Mouse (Mus musculus) cerebellum, adult 2 months (tissue): ENCODE measurements around the gene Rps6ka5.

Experiments
- CTCF ChIP-seq: fragments of 200-500 bp; IDR thresholded peaks from 2 replicates; pipeline ENCODE4 v1.5.1; 2011; ENCODE audit warnings: low read depth, mild to moderate bottlenecking, control low read depth, low read length, moderate library complexity, borderline replicate concordance; ENCODE audit not compliant: insufficient read depth
- POLR2A ChIP-seq: fragments of 200-500 bp; IDR thresholded peaks from 2 replicates; pipeline ENCODE4 v1.6.1; 2011; ENCODE audit warnings: low read length, control low read depth, borderline replicate concordance; ENCODE audit not compliant: insufficient read depth

- TF ChIP-seq POLR2A (no peak), CTCF (no peak)
Measured at GRCm38 (mm10) chr12:100716969-100717368, 9.8 kb downstream of the Rps6ka5 start.
